Mouse (Mus musculus) ovary, postnatal 36 days (tissue): ENCODE measurements at regions not wholly inside any gene's neighbourhood (a gene's known extent, or its start where the extent isn't known, plus 50 kb on each side); places are given as distances from the start of the nearest gene placed in this dataset.
A peak's percentile ranks its signal among the peaks of the same experiment; 100 is the strongest.

Experiments
- DNase-seq: peaks from one replicate; pipeline ENCODE4 v3.0.0; 2022; ENCODE audit warnings: low spot score, mixed read lengths

GRCm38 (mm10) chr4:31621205-31621604 is 342.7 kb upstream of the Map3k7 start:
- no peak for DNase-seq

GRCm38 (mm10) chr4:31627053-31627452 is 336.8 kb upstream of the Map3k7 start:
- no peak for DNase-seq

GRCm38 (mm10) chr4:31627777-31628176 is 336.1 kb upstream of the Map3k7 start:
- no peak for DNase-seq

- DNase-seq, result no peak
Measured at GRCm38 (mm10) chr4:31638564-31638963, 325.3 kb upstream of the Map3k7 start.

GRCm38 (mm10) chr4:31642161-31642560 is 321.7 kb upstream of the Map3k7 start:
- DNase-seq, result peak; percentile 33

GRCm38 (mm10) chr4:31642593-31643290 is 321.2 kb upstream of the Map3k7 start:
- DNase-seq, result peak; percentile 8

- DNase-seq, result no peak
Measured at GRCm38 (mm10) chr4:31648631-31649368, 315.1 kb upstream of the Map3k7 start.

GRCm38 (mm10) chr4:31655364-31656106 is 308.4 kb upstream of the Map3k7 start:
- no peak for DNase-seq

- DNase-seq, result no peak
Measured at GRCm38 (mm10) chr4:31656111-31656510, 307.8 kb upstream of the Map3k7 start.

- DNase-seq, result no peak
Measured at GRCm38 (mm10) chr4:31658820-31659219, 305.1 kb upstream of the Map3k7 start.

- no peak for DNase-seq
Measured at GRCm38 (mm10) chr4:31660896-31661295, 303.0 kb upstream of the Map3k7 start.

- DNase-seq, result no peak
Measured at GRCm38 (mm10) chr4:31671530-31672170, 292.2 kb upstream of the Map3k7 start.

GRCm38 (mm10) chr4:31672171-31672841 is 291.6 kb upstream of the Map3k7 start:
- DNase-seq, result no peak

GRCm38 (mm10) chr4:31672842-31673171 is 291.1 kb upstream of the Map3k7 start:
- DNase-seq, result no peak

GRCm38 (mm10) chr4:31679007-31679590 is 284.8 kb upstream of the Map3k7 start:
- no peak for DNase-seq

- no peak for DNase-seq
Measured at GRCm38 (mm10) chr4:31680958-31681357, 282.9 kb upstream of the Map3k7 start.

GRCm38 (mm10) chr4:31689083-31689482 is 274.8 kb upstream of the Map3k7 start:
- DNase-seq, result no peak

- DNase-seq, result no peak
Measured at GRCm38 (mm10) chr4:31697769-31698505, 266.0 kb upstream of the Map3k7 start.

GRCm38 (mm10) chr4:31698506-31698782 is 265.5 kb upstream of the Map3k7 start:
- no peak for DNase-seq

GRCm38 (mm10) chr4:31699296-31699695 is 264.6 kb upstream of the Map3k7 start:
- DNase-seq, result no peak

- DNase-seq, result no peak
Measured at GRCm38 (mm10) chr4:31714054-31714651, 249.7 kb upstream of the Map3k7 start.
